Mouse (Mus musculus): Measurements from ENCODE around the gene Gm43738. TPM values are rescaled to one million over a fixed set of nuclear protein-coding genes. Genes with fewer than 3 reads are reported as not detected.
"Not testable (repeated sequence)": the region's sequence is repeated elsewhere in the genome, so short reads cannot be mapped to it uniquely, and the experiment has no call there.

The Gm43738 gene
- polyA plus RNA-seq, 1 experiment from 2014 or later, result not detected

GRCm38 (mm10) chr3:89087338-89088110, 13.4 kb downstream of the Gm43738 start:
- Histone ChIP-seq H3K9ac (0 out of 2 replicates have a peak overlapping the region, but pooled peaks have one; percentile 30), H3K4me3 (0 out of 2 replicates have a peak overlapping the region, but pooled peaks have one; percentile 6), H3K9me3 (no peaks in the 10 kb centered on the region), H3K4me2 (replicated peaks) (peak overlapping the region; percentile 37), H3K27ac (no peak overlapping the region), H3K27me3 (peaks cover 20% of the 10 kb centered on the region), H3K4me1 (peaks cover 31% of the 10 kb centered on the region), H3K36me3 (peaks cover 17% of the 10 kb centered on the region)
- ATAC-seq (ENCODE audit: insufficient number of reproducible peaks, insufficient read depth, low FRiP score, low TSS enrichment), result no peak
- 25% methylated on average over 21 of the region's 21 CpGs for WGBS

- ATAC-seq (ENCODE audit: insufficient number of reproducible peaks, insufficient read depth, low FRiP score, low TSS enrichment), result no peak
- no peak overlapping the region for H3K4me3 ChIP-seq
- peaks cover 29% of the 10 kb centered on the region for H3K36me3 ChIP-seq
- no peak overlapping the region for H3K4me2 ChIP-seq (replicated peaks)
- H3K9me3 ChIP-seq, result no peaks in the 10 kb centered on the region
- H3K4me1 ChIP-seq, result peaks cover 24% of the 10 kb centered on the region
- WGBS, result 85% methylated on average over 12 of the region's 12 CpGs
- no peak overlapping the region for H3K27ac ChIP-seq
- peaks cover 10% of the 10 kb centered on the region for H3K27me3 ChIP-seq
- H3K9ac ChIP-seq, result no peak overlapping the region
Measured at GRCm38 (mm10) chr3:89084654-89085190, 16.2 kb downstream of the Gm43738 start.

- H3K36me3 ChIP-seq, result peaks cover 35% of the 10 kb centered on the region
- H3K4me3 ChIP-seq, result no peak overlapping the region
- no peak overlapping the region for H3K9ac ChIP-seq
- H3K4me1 ChIP-seq, result peaks cover 19% of the 10 kb centered on the region
- H3K4me2 ChIP-seq (replicated peaks), result no peak overlapping the region
- H3K27ac ChIP-seq, result no peak overlapping the region
- no peaks in the 10 kb centered on the region for H3K9me3 ChIP-seq
- H3K27me3 ChIP-seq, result peaks cover 9% of the 10 kb centered on the region
- WGBS, result 84% methylated on average over 2 of the region's 2 CpGs
- no peak for ATAC-seq (ENCODE audit: insufficient number of reproducible peaks, insufficient read depth, low FRiP score, low TSS enrichment)
Measured at GRCm38 (mm10) chr3:89084133-89084532, 16.8 kb downstream of the Gm43738 start.

GRCm38 (mm10) chr3:89082287-89082686, 18.6 kb downstream of the Gm43738 start:
- not testable (repeated sequence) for H3K9ac ChIP-seq; H3K9me3 ChIP-seq; H3K27ac ChIP-seq; ATAC-seq (ENCODE audit: insufficient number of reproducible peaks, insufficient read depth, low FRiP score, low TSS enrichment); H3K4me1 ChIP-seq; H3K27me3 ChIP-seq; H3K4me2 ChIP-seq (replicated peaks); H3K4me3 ChIP-seq
- H3K36me3 ChIP-seq, result peaks cover 35% of the 10 kb centered on the region

- Histone ChIP-seq H3K9me3 (no peaks in the 10 kb centered on the region), H3K27me3 (no peaks in the 10 kb centered on the region), H3K4me2 (replicated peaks) (no peak overlapping the region), H3K4me1 (no peaks in the 10 kb centered on the region), H3K4me3 (no peak overlapping the region), H3K9ac (no peak overlapping the region), H3K36me3 (peaks cover 68% of the 10 kb centered on the region), H3K27ac (no peak overlapping the region)
- WGBS, result 91% methylated on average over 9 of the region's 9 CpGs
- ATAC-seq (ENCODE audit: insufficient number of reproducible peaks, insufficient read depth, low FRiP score, low TSS enrichment), result no peak
Measured at GRCm38 (mm10) chr3:89077383-89077782, 23.5 kb downstream of the Gm43738 start.

- Histone ChIP-seq H3K4me3 (no peak overlapping the region), H3K27ac (no peak overlapping the region), H3K9me3 (no peaks in the 10 kb centered on the region), H3K36me3 (peaks cover 85% of the 10 kb centered on the region), H3K4me1 (no peaks in the 10 kb centered on the region), H3K9ac (no peak overlapping the region), H3K27me3 (no peaks in the 10 kb centered on the region), H3K4me2 (replicated peaks) (no peak overlapping the region)
- no peak for ATAC-seq (ENCODE audit: insufficient number of reproducible peaks, insufficient read depth, low FRiP score, low TSS enrichment)
Measured at GRCm38 (mm10) chr3:89067265-89067664, 33.6 kb downstream of the Gm43738 start.

GRCm38 (mm10) chr3:89061696-89062095, 39.2 kb downstream of the Gm43738 start:
- Histone ChIP-seq H3K27ac (no peak overlapping the region), H3K4me2 (replicated peaks) (no peak overlapping the region), H3K27me3 (no peaks in the 10 kb centered on the region), H3K9me3 (no peaks in the 10 kb centered on the region), H3K4me3 (no peak overlapping the region), H3K4me1 (no peaks in the 10 kb centered on the region), H3K36me3 (peaks cover 75% of the 10 kb centered on the region), H3K9ac (no peak overlapping the region)
- WGBS, result 70% methylated on average over 3 of the region's 3 CpGs
- ATAC-seq (ENCODE audit: insufficient number of reproducible peaks, insufficient read depth, low FRiP score, low TSS enrichment), result no peak

- no peak overlapping the region for H3K4me2 ChIP-seq (replicated peaks)
- no peaks in the 10 kb centered on the region for H3K9me3 ChIP-seq
- no peak for ATAC-seq (ENCODE audit: insufficient number of reproducible peaks, insufficient read depth, low FRiP score, low TSS enrichment)
- 81% methylated on average over 3 of the region's 3 CpGs for WGBS
- no peaks in the 10 kb centered on the region for H3K27me3 ChIP-seq
- H3K27ac ChIP-seq, result no peak overlapping the region
- peaks cover 68% of the 10 kb centered on the region for H3K36me3 ChIP-seq
- H3K4me1 ChIP-seq, result no peaks in the 10 kb centered on the region
- H3K4me3 ChIP-seq, result no peak overlapping the region
- no peak overlapping the region for H3K9ac ChIP-seq
Measured at GRCm38 (mm10) chr3:89058783-89059182, 42.1 kb downstream of the Gm43738 start.

GRCm38 (mm10) chr3:89058361-89058760, 42.5 kb downstream of the Gm43738 start:
- Histone ChIP-seq H3K4me2 (replicated peaks) (no peak overlapping the region), H3K9ac (no peak overlapping the region), H3K9me3 (no peaks in the 10 kb centered on the region), H3K36me3 (peaks cover 67% of the 10 kb centered on the region), H3K27ac (no peak overlapping the region), H3K4me1 (no peaks in the 10 kb centered on the region), H3K4me3 (no peak overlapping the region), H3K27me3 (no peaks in the 10 kb centered on the region)
- 96% methylated on average over 9 of the region's 9 CpGs for WGBS
- ATAC-seq (ENCODE audit: insufficient number of reproducible peaks, insufficient read depth, low FRiP score, low TSS enrichment), result no peak

GRCm38 (mm10) chr3:89043359-89043758, 57.5 kb downstream of the Gm43738 start:
- H3K27me3 ChIP-seq, result no peaks in the 10 kb centered on the region
- H3K4me2 ChIP-seq (replicated peaks), result no peak overlapping the region
- no peaks in the 10 kb centered on the region for H3K4me1 ChIP-seq
- peaks cover 65% of the 10 kb centered on the region for H3K36me3 ChIP-seq
- no peak overlapping the region for H3K27ac ChIP-seq
- H3K4me3 ChIP-seq, result no peak overlapping the region
- H3K9ac ChIP-seq, result no peak overlapping the region
- 90% methylated on average over 4 of the region's 4 CpGs for WGBS
- H3K9me3 ChIP-seq, result no peaks in the 10 kb centered on the region
- ATAC-seq (ENCODE audit: insufficient number of reproducible peaks, insufficient read depth, low FRiP score, low TSS enrichment), result no peak

Data from embryonic facial prominence, embryonic 12.5 days (tissue).